Mouse (Mus musculus): Measurements from ENCODE around the gene Tnip2.

The Tnip2 gene

DNA sequence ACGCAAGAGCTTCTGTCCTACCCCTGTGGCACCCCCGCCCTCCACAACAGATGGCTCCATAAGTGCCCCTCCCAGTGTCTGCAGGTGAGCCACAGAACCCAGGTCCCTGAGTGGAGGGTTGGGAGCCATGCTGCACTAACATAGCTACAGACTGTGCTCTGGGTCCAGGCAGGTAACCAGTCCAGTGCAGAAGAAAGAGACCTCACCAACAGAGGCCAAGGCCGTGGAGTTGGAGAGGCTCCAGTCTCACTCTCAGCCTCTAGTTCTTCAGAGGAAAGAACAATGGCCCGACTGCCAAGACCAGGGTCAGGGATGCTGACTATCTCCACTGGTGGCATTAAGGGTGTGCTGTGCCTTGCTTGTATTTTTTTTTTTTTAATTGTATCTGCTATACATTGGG lies 52.5 kb downstream of the Tnip2 start:
- DNase-seq (ENCODE audit: low spot score), result no peak

DNA sequence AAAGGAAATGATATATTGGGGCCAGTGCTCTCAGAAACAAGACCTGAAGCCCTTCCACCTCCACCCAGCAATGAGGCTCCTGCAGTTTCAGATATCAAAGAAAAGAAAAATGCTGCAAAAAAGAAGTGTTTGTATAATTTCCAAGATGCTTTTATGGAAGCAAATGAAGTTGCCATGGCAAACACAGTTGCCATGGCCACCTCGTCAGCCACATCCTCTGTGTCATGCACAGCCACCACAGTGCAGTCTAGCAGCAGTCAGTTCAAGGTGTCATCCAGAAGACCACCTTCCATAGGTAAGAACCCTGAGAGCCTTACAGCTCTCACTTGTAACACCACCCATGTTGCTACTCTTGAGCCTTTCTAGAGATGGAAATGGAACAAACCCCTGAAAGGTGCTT lies 54.8 kb downstream of the Tnip2 start:
- DNase-seq (ENCODE audit: low spot score), result no peak

- no peak for DNase-seq (ENCODE audit: low spot score)
These were observed 67.6 kb downstream of the Tnip2 start for GRCm38 (mm10) chr5:34446207-34446606.
